Mouse (Mus musculus) midbrain, postnatal 0 days (tissue): Measurements from ENCODE around the gene Twistnb. TPM values are rescaled to one million over a fixed set of nuclear protein-coding genes. Genes with fewer than 3 reads are reported as not detected.

Experiments
- ATAC-seq: fragments of 200-750 bp; cut with Nextera tagmentation; 2 replicates; pipeline ENCODE4 v1.8.0; 2017; ENCODE audit warnings: moderate number of reproducible peaks, mild to moderate bottlenecking, moderate TSS enrichment, moderate library complexity; ENCODE audit not compliant: low FRiP score
- DNase-seq: peaks from one replicate; pipeline ENCODE4 v3.0.0-alpha.2; 2015; ENCODE audit warnings: low spot score
- H3K27ac ChIP-seq: fragments of 300-500 bp; sonication (generic); 2 replicates; pipeline ENCODE4 v1.5.1; 2014; ENCODE audit warnings: low read depth, mild to moderate bottlenecking, low read length, mixed read lengths
- H3K27me3 ChIP-seq: fragments of 300-500 bp; sonication (generic); 2 replicates; pipeline ENCODE4 v1.6.1; 2014; ENCODE audit warnings: low read length, control low read depth, mixed read lengths; ENCODE audit not compliant: insufficient read depth
- H3K36me3 ChIP-seq: fragments of 300-500 bp; sonication (generic); 2 replicates; pipeline ENCODE4 v1.6.1; 2014; ENCODE audit warnings: low read length, control low read depth, mixed read lengths; ENCODE audit not compliant: insufficient read depth
- H3K4me1 ChIP-seq: fragments of 300-500 bp; sonication (generic); 2 replicates; pipeline ENCODE4 v1.6.1; 2014; ENCODE audit warnings: mild to moderate bottlenecking, control low read depth, antibody characterized with exemption, low read length, mixed read lengths; ENCODE audit not compliant: insufficient read depth
- H3K4me2 ChIP-seq: fragments of 300-500 bp; sonication (generic); 2 replicates; pipeline ENCODE4 v1.6.1; 2014; ENCODE audit warnings: low read depth, mild to moderate bottlenecking, low read length, mixed read lengths; ENCODE audit not compliant: poor library complexity, severe bottlenecking
- H3K4me3 ChIP-seq: fragments of 300-500 bp; sonication (generic); 2 replicates; pipeline ENCODE4 v1.5.1; 2014; ENCODE audit warnings: low read depth, mild to moderate bottlenecking, low read length, moderate library complexity
- H3K9ac ChIP-seq: fragments of 300-500 bp; sonication (generic); replicated peaks from 2 replicates; pipeline ENCODE4 v1.6.1; 2014; ENCODE audit warnings: mild to moderate bottlenecking, low read length, moderate library complexity, mixed read lengths; ENCODE audit not compliant: poor library complexity, severe bottlenecking
- H3K9me3 ChIP-seq: fragments of 300-500 bp; sonication (generic); 2 replicates; pipeline ENCODE4 v1.6.1; 2016; ENCODE audit warnings: low read length, control low read depth
- CTCF ChIP-seq: IDR thresholded peaks from 2 replicates; pipeline ENCODE4 v1.5.1; 2016; ENCODE audit warnings: antibody characterized with exemption, mild to moderate bottlenecking
- WGBS: fragments of 180-500 bp; shearing (Covaris S2); extraction: QIAGEN DNeasy Blood & Tissue Kit; methylation state at CpG from one replicate; pipeline ENCODE4 v1.1.7; 2014; 5-methylcytosine and 5-hydroxymethylcytosine counted together
- polyA plus RNA-seq: library from polyadenylated mRNA; unstranded; fragments of >200 nt; fragmentation: Nextera tagmentation; extraction: Ambion mirVana; gene quantifications from 2 replicates; pipeline ENCODE4 v1.2.1, GENCODE M21; 2015
- total RNA-seq: library from RNA; depleted of rRNA; stranded (reverse); fragments of >200 nt; gene quantifications from 2 replicates; pipeline ENCODE4 v1.2.3, GENCODE M21; 2014; rRNA removed

Gene Twistnb
- total and polyA plus RNA-seq, 2 experiments from 2014 or later = 14.6 to 65.9 TPM

DNA sequence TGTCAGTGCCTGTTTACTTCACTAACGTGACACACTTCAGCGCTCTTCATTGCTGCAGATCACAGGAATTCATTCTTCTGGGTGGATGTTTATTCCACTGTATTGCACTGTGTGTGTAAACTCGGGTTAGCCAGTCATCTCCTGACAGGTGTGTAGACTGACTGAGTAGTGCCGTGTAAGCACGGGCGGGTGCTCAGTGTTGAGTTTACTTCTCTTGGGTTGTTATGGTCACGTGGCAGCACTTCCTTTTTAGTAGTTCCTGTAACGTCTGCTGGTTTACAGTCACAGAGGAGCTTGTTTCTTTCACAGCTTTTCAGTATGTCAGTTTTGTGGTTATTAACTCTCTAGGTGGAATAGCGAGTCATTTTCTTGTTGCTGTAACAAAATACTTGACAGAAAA, 4.4 kb downstream of the Twistnb start:
- no peak for TF ChIP-seq CTCF
- Histone ChIP-seq H3K27ac (no peak overlapping the region), H3K36me3 (no peaks in the 10 kb centered on the region), H3K9ac (no peak overlapping the region), H3K4me2 (no peak overlapping the region), H3K4me1 (no peaks in the 10 kb centered on the region), H3K4me3 (no peak overlapping the region), H3K9me3 (no peaks in the 10 kb centered on the region), H3K27me3 (no peaks in the 10 kb centered on the region)
- ATAC-seq (no peak), DNase-seq (no peak)
- 87% methylated on average over 9 of the region's 9 CpGs for WGBS

DNA sequence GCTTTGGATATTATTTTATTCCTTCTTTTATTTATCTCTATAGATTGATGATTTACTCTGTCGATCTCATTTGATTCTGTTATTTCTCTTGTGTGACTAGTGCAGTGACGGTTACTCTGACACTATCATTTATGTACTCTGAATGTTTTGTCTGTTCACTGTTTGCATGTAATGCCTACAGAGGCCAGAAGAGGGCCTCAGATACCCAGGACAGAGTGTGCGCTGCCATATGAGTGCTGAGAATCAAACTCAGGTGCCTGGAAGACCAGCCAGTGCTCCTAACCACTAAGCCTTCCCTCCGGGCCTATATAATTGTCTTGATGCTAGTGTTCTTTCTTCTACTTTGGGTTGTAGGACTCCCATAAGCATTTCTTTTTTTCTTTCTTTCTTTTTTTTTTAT, 5.3 kb downstream of the Twistnb start:
- H3K9me3 ChIP-seq = no peaks in the 10 kb centered on the region
- no peaks in the 10 kb centered on the region for H3K36me3 ChIP-seq
- H3K27me3 ChIP-seq = no peaks in the 10 kb centered on the region
- DNase-seq (no peak), ATAC-seq (no peak)
- H3K4me2 ChIP-seq = no peak overlapping the region
- H3K4me3 ChIP-seq = no peak overlapping the region
- TF ChIP-seq CTCF = peak; percentile 36
- WGBS = over 99% methylated on average over 4 of the region's 4 CpGs
- no peak overlapping the region for H3K27ac ChIP-seq
- H3K4me1 ChIP-seq = no peaks in the 10 kb centered on the region
- H3K9ac ChIP-seq = no peak overlapping the region

DNA sequence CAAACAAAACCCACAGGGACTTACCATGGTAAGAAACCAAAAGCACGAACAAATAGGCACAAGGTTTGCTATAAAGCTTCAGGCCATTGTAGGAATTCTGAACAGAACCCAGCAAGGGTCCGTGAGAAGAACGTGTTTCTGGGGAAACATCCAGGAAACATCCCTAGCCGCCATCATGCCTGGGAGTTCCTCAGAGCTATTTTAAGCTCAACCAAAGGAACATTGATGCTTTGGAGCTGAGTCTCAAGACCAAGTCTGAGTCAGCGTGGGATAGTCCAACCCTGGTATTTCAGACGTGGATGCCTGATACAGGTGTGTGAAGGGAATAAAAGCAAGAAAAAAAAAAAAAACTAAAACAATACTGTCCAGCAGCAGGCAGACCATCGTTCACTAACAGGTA, 26.0 kb downstream of the Twistnb start:
- ATAC-seq (no peak), DNase-seq (no peak)
- no peak for TF ChIP-seq CTCF
- Histone ChIP-seq H3K9me3 (no peaks in the 10 kb centered on the region), H3K4me1 (no peaks in the 10 kb centered on the region), H3K27me3 (no peaks in the 10 kb centered on the region), H3K9ac (no peak overlapping the region), H3K4me2 (no peak overlapping the region), H3K36me3 (no peaks in the 10 kb centered on the region), H3K27ac (no peak overlapping the region), H3K4me3 (no peak overlapping the region)
- WGBS = 51% methylated on average over 7 of the region's 7 CpGs

DNA sequence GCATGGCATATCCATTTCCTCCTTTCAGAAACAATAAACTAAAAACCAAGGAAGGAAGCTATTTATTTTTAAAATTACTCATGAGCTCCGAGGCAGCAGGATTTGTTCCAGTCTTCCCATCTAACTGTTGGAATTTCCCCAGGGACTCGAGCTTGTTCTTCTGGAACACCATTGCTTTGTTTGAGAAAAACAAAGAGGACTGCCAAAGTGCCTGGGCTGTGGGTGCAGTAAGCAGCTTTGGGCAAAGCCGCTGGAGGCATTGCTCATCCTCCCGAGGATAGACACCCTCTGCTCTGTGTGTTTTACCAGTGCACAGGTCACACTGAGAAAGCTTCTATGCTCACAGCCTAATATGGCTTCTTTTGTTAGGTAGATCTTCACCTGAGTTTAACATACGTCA, 26.8 kb downstream of the Twistnb start:
- no peaks in the 10 kb centered on the region for H3K36me3 ChIP-seq
- no peak overlapping the region for H3K4me3 ChIP-seq
- TF ChIP-seq CTCF = no peak
- H3K9ac ChIP-seq = no peak overlapping the region
- ATAC-seq (no peak), DNase-seq (peak; percentile 31)
- H3K27me3 ChIP-seq = no peaks in the 10 kb centered on the region
- WGBS = 20% methylated on average over 5 of the region's 5 CpGs
- no peaks in the 10 kb centered on the region for H3K4me1 ChIP-seq
- H3K27ac ChIP-seq = no peak overlapping the region
- no peaks in the 10 kb centered on the region for H3K9me3 ChIP-seq
- H3K4me2 ChIP-seq = no peak overlapping the region

DNA sequence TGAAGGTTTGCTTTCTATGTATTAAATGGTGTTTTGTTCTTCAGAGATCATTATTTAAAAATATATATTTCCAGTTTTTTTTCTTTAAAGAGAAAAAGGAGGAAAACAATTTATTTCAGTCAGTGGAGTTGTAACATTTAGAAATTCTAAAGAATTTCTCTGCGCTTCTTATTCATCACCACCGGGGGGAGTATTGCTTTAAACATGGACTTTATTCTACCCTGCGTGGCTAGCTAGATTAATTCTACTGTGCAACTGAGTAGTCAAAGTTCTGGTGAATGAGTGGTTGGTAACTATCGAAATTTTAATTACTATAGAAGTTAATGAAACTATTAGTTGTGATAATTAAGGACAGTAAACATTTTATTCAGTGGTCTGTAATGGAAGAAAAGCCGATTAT, 51.5 kb downstream of the Twistnb start:
- ATAC-seq (0 out of 2 replicates have a peak, but pooled peaks have one; percentile 56), DNase-seq (peak; percentile 61)
- H3K4me3 ChIP-seq = no peak overlapping the region
- no peaks in the 10 kb centered on the region for H3K4me1 ChIP-seq
- 23% methylated on average over 5 of the region's 5 CpGs for WGBS
- no peaks in the 10 kb centered on the region for H3K36me3 ChIP-seq
- H3K27me3 ChIP-seq = no peaks in the 10 kb centered on the region
- no peak overlapping the region for H3K4me2 ChIP-seq
- H3K9me3 ChIP-seq = no peaks in the 10 kb centered on the region
- H3K27ac ChIP-seq = no peak overlapping the region
- H3K9ac ChIP-seq = no peak overlapping the region
- TF ChIP-seq CTCF = peak; percentile 81

DNA sequence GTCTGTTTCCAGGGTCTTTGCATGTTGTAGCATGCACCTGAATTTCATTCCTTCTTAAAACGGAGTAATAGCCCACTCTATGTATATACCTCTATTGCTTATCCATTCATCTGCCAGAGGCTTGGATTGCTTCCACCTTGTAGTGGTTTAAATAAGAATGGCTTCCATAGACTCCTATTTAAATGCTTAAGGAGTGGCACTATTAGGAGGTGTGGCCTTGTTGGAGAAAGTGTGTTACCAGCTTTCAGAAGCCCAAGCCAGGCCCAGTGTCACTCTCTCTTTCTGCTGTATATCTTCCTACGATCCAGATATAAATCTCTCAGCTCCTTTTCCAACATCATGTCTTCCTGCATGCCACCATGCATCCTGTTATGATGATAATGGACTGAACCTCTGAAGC, 53.5 kb downstream of the Twistnb start:
- DNase-seq (no peak), ATAC-seq (no peak)
- no peak overlapping the region for H3K27ac ChIP-seq
- H3K27me3 ChIP-seq = no peaks in the 10 kb centered on the region
- H3K36me3 ChIP-seq = no peaks in the 10 kb centered on the region
- no peak overlapping the region for H3K4me3 ChIP-seq
- no peaks in the 10 kb centered on the region for H3K9me3 ChIP-seq
- no peak overlapping the region for H3K4me2 ChIP-seq
- 89% methylated on average over 2 of the region's 2 CpGs for WGBS
- H3K4me1 ChIP-seq = no peaks in the 10 kb centered on the region
- no peak overlapping the region for H3K9ac ChIP-seq
- TF ChIP-seq CTCF = no peak

Other genes with a start within 250 kb of the Twistnb start
- 0.76 TPM in 1 of 2 replicates, not detected in the other for gene Efcab10, start 34.8 kb upstream of the Twistnb start, total RNA-seq
- gene Efcab10, start 34.8 kb upstream of the Twistnb start, polyA plus RNA-seq = 6.2 and 6.6 TPM in 2 replicates